Mouse (Mus musculus): ENCODE data around the gene Slc4a3.

The Slc4a3 gene

DNA sequence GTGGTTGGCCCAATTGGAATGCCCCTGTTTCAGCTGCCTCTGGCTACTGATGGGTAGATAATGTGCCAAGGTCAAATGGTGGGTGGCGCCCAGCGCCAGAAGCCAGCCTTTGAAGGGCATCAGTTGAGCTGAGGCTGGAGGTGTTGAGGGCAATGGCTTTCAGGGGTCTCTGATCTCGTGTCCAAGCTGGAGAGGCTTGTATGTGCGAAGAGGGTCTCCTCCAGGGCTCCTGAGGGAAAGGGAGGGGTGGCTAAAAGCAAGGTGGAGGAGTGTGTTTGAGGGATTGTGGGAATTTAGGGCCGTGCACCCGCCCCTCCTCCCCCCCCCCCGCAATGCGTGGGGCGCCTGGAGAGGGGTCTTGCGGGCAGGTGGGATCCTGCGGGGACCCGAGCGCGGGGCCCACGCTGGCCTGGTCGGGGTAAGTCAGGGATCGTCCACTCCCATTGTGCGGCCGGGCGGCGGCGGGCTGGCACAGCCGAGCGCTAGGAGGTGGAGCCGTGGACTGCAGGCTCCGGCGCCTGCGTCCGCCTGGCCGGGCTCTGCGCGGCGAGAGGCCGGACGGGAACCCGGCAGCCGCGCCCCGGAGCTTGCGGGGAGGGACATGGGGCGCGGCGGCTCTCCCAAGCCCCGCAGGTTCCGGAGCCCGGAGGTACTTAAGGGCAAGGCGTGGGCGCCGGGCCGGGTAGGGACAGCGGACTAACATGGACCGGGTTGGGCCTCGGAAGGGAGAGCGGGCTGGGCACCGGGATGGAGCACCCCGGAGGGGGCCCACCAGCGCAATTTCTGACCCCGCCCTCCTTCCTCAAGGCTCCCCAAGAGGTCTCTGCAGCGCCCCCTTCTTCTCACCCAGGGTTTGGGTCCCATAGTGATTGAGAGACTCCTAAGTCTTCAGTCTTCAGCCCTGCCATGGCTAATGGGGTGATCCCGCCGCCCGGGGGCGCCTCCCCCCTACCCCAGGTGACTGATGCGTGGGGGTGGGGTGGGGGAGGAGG lies at the start of gene Slc4a3:
Gene Slc4a3 (plus strand): TSS at position 302 of the 992 bp plus-strand sequence.
- no peak for DNase-seq (ENCODE audit: low spot score in 2 of 2)

DNA sequence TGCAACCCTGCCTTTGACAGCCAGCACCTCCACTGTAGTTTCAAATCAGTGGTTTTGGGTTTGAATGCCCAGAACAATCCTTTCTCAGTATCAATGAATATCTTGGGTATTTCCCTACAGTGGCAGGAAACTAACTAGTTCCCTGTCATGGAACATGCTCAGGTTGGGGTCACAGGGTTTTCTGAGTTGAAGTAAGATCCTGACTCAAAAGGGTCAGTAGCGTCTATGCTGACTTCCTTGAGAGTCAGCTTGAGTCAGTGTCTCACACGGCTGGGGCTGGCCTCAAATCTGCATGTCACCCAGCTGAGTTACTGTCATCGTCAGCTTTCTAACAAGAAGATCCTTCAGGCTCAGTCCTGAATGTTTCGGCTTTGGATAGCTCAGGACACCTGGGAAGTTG lies 47.2 kb upstream of the Slc4a3 start:
- no peak for DNase-seq (ENCODE audit: low spot score in 2 of 2)

GRCm38 (mm10) chr1:75499441-75499840 lies 46.6 kb upstream of the Slc4a3 start:
- DNase-seq (ENCODE audit: low spot score in 2 of 2), result no peak

GRCm38 (mm10) chr1:75501905-75502304 lies 44.2 kb upstream of the Slc4a3 start:
- no peak for DNase-seq (ENCODE audit: low spot score in 2 of 2)

- DNase-seq (ENCODE audit: low spot score in 2 of 2), result no peak
These were observed 43.0 kb upstream of the Slc4a3 start for GRCm38 (mm10) chr1:75502945-75503650.

DNA sequence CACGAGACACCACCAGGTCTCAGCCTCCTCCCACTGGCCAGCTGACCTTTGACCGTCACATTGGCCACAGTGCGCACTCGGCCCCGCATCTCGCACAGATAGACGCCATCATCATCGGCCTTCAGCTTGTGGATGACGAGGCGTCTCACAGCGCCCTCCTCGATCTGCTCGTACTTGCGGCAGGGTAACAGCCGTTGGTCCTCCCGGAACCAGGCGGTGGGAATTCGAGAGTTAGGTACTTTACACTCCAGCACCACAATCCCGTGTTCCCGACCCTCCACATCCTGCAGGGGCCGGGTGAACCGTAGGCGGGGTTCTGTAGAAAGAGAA lies 42.5 kb upstream of the Slc4a3 start:
- no peak for DNase-seq (ENCODE audit: low spot score in 2 of 2)

GRCm38 (mm10) chr1:75504256-75505045 lies 41.6 kb upstream of the Slc4a3 start:
- DNase-seq (ENCODE audit: low spot score in 2 of 2), result no peak

- no peak for DNase-seq (ENCODE audit: low spot score in 2 of 2)
These were observed 40.7 kb upstream of the Slc4a3 start for GRCm38 (mm10) chr1:75505159-75505955.

GRCm38 (mm10) chr1:75505956-75506831 lies 39.9 kb upstream of the Slc4a3 start, which contains the start of gene Obsl1:
Gene Obsl1 (minus strand): TSS chr1:75506452.
- no peak for DNase-seq (ENCODE audit: low spot score in 2 of 2)

DNA sequence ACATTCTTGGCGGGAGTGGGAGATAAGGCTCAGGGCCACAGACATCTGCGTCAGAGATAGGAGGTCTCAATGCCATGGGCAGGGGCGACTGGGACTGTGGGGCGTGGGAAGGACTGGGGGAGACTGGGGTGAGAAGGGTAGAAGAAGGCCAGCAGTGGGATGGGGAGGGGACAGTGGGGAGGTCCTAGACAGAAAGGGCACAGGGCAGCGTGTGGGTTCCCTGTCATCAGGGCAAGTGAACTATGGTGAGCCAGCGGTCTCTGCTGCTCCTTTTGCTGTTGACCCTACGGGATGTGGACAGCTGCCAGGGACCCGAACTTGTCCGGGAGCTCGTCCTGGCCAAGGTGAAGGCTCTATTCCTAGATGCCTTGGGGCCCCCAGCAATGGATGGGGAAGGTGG lies 39.1 kb upstream of the Slc4a3 start, which contains the start of gene Inha:
Gene Inha (plus strand): TSS at position 72 of the 400 bp plus-strand sequence.
- DNase-seq (ENCODE audit: low spot score in 2 of 2), result no peak

DNA sequence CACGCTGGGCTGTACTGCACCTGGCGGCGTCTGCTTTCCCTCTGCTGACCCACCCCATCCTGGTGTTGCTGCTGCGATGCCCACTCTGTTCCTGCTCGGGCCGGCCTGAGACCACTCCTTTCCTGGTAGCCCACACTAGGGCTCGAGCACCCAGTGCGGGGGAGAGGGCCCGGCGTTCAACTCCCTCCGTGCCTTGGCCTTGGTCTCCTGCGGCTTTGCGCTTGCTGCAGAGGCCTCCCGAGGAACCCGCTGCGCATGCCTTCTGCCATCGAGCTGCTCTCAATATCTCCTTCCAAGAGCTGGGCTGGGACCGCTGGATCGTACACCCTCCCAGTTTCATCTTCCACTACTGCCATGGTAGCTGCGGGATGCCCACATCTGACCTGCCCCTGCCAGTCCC lies 36.5 kb upstream of the Slc4a3 start:
- DNase-seq (ENCODE audit: low spot score in 2 of 2), result no peak

DNA sequence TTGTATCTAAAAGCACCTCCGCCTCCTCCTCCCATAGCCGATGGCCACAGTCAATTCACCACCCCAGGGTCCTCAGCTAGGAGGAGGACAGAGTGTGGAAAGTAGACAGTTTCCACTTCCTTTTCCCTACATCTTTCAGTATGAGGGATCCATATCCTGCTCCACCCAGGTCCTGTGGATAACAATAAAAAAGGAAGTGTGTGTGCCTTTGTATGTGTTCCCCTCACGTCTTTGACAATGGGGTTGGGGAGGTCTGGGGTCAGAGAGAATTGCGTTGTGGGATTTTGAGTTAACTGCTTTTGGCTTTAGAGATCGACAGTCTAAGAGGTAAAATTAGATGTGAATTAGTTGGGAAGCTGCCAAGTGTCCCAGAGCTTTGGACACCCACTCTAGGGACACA lies 35.9 kb upstream of the Slc4a3 start:
- no peak for DNase-seq (ENCODE audit: low spot score in 2 of 2)

DNA sequence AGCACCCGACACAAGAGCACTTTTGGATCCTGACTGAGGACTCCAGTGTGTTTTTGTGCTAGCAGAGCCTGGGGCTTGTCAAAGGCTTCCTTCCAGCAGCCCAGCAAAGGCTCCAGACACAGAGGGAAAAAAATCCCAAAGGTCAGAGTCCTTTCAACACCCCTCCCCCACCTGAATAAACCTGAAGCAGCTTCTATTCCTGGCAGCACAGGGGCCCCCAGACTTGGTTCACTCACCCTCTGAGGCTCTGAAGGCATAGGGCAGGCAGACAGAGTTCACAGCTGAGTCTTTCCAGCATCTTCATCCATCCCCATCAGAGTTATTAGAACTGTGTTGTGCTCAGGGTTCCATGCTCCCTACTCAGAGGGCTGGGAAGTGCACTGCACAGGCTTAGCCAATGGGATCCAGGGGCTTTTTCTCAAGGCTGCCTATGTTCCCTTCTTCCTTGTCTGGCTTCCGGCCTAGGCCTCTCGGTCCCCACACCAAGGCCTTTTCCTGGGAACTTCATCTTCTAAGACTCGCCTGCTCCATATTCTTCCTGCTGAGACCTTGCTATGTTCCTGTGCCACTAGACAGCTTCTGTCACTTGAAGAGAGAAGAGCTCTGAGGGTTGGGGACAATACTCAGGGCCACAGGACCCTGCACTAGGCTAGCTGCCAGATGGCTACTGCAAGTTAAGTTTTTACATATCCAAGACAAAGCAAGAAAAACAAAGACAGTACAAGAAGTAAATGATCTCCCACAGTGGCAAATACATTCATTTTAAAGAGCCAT lies 34.4 kb upstream of the Slc4a3 start:
- DNase-seq (ENCODE audit: low spot score in 2 of 2), result no peak

DNA sequence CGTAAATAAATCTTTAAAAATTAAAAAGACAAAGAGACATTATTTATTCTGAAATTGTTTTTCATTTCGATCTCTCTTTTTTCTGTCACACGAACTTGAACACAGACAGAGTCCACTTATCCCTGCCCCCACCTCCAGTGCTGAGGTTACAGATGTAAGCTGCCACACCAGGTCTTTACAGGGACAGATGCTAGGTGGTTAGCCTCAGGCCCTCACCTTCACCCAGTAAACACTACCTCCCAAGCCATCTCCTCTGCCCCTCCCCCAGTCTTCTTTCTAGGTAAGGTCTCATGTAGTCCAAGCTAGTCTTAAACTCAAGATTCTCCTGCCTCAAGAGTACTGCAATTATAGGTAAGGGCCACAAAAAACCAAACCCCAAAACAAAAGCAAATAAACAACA lies 33.5 kb upstream of the Slc4a3 start:
- no peak for DNase-seq (ENCODE audit: low spot score in 2 of 2)

DNA sequence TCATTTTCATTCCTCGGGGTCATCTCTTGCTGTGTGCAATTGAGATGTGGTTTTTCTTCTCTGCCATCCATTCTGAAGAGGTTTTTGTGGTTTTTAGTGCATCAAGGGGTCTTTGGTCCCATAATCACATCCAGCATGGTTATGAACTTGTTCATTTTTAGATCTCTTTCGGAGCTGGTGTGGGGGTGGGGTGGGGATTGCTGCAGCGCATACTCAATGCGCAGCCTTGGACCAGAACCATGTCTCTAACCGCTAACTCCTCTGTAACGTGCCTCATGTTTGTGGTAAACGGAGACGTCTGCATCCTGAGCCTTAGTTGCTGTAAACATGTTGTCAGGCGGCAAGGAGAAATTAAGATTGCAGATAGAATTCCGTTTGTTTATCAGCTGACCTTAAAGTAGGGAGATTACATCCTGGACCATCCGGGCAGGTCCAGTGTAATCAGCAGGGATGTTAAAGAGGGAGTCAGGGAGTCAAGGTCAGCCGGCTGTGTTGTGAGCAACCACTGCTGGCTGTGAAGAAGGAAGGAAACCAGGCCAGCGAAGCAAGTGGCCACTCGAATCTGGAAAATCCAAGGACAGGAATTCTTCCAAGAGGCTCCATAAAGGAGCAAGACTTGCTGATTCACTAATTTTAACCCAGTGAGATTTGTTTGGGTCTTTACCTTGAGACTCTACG lies 29.2 kb upstream of the Slc4a3 start:
- no peak for DNase-seq (ENCODE audit: low spot score in 2 of 2)

- no peak for DNase-seq (ENCODE audit: low spot score in 2 of 2)
These were observed 28.1 kb upstream of the Slc4a3 start for GRCm38 (mm10) chr1:75517984-75518383.

DNA sequence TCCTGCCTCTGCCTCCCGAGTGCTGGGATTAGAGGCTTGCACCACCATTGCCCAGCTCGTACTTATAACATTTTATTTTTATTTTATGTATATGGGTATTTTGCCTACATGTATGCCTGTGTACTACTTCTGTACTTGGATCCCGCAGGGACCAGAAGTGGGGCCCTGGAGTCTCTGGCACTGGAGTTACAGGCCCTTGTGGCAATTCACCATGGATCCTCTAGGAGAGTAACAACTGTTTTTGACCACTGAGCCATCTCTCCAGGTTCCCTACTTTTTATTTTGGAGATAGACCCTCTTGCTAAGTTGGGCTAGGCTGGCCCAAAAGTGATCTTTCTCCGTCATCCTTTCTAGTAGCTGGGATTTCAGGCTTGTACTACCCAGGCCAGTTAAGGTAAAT lies 27.6 kb upstream of the Slc4a3 start:
- DNase-seq (ENCODE audit: low spot score in 2 of 2), result no peak

DNA sequence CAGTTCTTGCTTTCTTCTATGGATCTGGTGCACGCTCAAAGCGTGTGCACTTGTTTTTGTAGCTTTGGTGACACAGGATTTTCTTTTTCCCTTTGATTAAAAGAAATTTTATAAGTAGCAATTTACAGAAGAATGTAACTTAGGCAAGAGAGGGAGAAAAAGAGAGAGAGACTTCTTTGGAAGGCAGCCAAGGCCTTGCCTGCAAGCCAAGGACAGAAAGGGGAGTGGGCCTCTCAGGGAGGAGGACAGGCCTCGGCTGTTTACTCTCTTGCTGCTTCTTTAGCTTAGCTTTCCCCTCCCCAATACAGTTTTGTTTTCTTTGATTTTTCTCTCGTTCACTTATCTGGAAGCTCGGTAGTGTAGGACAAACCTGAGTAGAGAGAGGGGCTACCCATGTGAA lies 26.5 kb upstream of the Slc4a3 start:
- no peak for DNase-seq (ENCODE audit: low spot score in 2 of 2)

Data from natural killer cell, adult 2 months (primary cell).